Mouse (Mus musculus) layer of hippocampus, postnatal 10 days (tissue): ENCODE results near the gene Ube2n. TPM values are rescaled to one million over a fixed set of nuclear protein-coding genes. Genes with fewer than 3 reads are reported as not detected.
"Not testable (repeated sequence)": the region's sequence is repeated elsewhere in the genome, so short reads cannot be mapped to it uniquely, and the experiment has no call there.

Experiments used
- DNase-seq, 2 experiments: peaks; one replicate each; pipeline ENCODE4 v3.0.0; 2021; ENCODE audit warnings: low spot score in 2 of 2
- total RNA-seq, 2 experiments: library from RNA; stranded (reverse); gene quantifications; 2 replicates each; pipeline ENCODE4 v1.2.3; 2021

Ube2n gene
- total RNA-seq, 2 experiments from 2014 or later, result 188 to 223 TPM

DNA sequence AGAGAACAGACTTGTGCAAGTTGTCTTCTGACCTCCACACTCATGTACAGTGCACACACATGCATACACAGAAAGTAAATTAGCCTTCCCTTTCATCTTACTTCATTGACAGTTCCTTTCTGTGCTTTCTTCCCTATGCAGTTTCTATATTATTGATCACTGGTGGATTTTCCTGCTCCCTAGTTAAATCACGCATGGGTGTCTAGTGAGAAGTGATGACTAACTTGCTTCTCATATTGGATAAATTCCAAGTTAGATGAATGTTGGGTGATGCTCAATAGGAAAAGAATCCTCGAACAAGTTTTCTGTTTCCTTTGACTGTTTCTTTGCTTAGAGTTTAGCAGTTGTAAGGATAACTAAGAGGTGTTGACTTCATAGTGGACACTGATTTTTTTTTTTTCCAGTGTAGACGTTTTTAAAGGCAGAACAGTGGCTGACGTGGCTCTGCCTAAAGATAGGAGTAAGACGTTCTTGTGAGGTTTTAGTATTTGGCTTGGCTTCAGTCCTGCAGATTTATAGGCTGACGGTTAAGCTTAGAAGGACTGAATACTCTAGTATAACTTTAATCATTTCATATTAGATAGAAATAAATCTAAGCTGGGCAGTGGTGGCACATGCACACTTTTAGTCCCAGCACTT, 10.2 kb downstream of the Ube2n start:
- no peak for DNase-seq

DNA sequence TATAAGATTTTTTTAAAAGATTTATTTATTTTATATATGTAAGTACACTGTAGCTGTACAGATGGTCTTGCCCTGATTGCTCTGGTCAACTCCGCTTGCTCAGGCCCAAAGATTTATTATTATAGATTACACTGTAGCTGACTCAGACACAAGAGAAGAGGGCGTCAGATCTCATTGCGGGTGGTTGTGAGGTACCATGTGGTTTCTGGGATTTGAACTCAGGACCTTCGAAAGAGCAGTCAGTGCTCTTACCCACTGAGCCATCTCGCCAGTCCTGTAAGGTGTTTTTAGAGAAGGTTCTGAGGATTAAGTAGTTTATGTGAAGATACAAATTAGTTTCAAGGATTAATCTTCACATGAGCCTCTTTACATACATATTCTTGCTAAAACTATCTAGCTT, 10.9 kb downstream of the Ube2n start:
- DNase-seq, result no peak

DNA sequence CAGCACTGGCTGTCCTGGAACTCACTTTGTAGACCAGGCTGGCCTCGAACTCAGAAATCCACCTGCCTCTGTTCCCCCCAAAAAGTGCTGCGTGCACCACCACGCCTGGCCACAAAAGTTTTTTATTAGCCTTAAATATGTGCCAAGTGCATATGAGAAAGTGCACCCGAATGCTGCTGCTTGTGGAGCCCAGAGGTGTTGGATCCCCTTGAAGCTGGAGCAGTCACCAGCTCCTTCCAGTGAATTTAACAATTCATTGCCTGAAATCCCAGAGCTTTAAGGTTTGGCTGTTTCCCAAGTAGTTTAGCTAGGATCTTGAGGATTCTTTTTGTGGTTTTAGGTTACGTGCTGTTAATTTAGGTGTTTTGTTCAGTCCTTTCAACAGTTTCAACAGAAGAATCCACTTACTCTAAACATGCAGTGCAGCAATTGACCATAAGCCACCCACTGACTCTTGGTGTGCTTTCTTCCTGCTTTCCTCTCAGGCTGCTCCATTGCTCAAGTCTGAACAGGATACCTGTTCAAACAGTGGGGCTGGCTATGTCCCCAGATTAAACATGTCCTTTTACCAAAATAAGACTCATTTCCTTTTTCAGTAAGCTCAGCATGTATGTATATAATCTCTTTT, 11.7 kb downstream of the Ube2n start:
- DNase-seq, result no peak

DNA sequence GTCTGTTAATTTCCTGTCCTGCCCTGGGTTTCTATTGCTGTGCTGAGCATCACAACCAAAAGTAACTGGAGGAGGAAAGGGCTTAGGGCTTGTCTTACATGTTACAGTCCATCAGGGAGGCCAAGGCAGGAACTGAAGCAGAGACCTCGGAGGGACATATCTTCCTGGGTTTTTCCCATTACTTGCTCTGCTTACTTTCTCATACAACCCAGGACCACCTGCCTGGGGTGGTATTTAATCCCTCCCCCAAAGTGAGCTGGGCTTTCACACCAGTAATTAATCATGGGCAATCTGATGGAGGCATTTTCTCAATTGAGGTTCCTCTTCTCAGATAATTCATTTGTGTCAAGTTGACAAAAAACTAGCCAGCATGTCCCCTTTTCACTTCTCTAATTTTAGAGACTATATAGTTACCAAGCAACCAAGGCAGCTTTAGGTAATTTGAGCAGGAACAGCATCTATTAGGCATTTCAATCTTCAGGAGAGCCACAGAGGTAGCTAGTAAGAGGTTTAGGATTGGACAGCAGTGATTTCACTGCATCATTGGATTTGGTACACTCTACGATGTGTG, 15.7 kb downstream of the Ube2n start:
- DNase-seq, result no peak

DNA sequence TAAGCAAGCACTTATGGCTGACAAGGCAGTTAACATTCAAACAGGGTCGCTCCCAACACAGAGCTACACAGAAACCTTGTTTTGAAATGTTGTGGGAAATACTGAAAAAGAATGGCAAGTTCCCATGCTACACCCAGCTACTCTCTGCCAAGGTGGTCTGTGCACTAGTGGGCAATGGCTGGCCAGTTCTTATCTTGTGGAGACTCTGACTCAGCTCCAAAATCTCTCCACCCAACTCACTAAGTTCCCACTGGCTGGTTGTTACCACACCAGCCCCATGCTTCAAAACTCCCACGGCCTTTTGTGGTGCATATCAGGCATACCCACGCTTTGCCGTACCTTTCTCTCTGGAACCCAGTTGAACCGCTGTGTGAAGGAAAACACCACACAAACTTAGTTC, 18.0 kb downstream of the Ube2n start:
- no peak for DNase-seq

DNA sequence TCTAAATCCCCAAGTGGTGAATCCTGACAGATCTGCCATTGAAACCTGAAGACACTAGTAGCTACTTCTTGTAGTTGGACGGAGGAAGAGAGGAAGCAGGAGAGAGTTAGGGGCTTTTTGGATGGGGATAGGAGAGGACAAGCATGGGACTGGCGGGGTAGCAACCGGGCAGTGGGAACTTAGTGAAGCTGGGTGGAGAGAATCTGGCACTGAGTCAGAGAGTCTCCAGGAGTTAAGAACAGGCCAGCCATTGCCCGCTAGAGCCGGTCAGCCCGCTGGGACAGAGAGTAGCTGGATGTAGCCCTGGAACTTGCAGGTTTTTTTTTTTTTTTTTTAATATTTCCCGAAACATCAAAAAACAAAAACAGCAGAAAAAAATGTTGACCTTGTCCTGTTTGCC, 18.4 kb downstream of the Ube2n start:
- DNase-seq, result no peak

DNA sequence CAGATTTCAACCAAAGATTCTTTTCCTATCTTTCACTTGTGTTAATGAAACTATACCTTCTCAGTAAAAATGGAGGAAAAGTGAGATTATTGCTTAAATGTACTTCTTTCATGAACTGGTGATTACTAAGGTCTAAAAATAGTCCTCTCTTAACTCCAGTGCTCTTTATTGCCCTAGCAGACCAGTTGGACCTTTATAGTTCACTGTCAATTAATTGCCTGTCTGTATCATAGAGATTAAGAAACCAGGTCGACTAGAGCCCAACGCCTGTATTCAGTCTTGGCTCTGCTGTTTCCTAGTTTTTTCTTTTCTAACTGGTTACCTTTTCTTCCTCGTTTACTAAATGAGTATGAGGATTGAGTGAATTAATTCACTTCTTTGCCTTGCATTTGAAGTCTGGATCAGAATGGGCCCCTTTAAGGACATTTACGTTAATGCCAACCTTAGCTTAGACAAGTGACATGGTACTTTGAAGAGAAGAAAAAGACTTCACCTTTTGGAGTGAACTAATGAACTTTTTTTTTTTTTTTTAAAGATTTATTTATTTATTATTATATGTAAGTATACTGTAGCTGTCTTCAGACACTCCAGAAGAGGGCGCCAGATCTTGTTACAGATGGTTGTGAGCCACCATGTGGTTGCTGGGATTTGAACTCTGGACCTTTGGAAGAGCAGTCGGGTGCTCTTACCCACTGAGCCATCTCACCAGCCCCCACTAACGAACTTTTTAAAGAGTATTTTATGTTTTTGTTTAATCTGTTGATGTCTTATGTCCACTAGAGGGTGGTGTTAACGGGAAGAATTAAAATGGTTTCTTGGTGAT, 20.7 kb downstream of the Ube2n start:
- DNase-seq, result no peak

DNA sequence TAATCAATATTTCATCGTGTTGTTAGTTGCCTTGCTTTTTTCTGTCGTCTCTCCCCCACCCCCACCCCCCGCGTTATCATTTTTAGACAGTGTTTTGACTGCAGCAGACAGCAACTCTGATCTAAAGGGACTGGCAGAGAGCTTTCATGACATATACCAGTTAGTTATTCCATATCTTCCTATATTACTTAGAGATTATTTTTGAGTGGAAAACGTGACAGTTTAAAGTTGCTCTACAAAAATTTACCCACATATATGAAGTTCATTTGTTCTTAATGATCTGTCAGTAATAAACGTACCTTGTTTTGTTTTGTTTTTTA, 21.2 kb downstream of the Ube2n start:
- DNase-seq, result no peak

DNA sequence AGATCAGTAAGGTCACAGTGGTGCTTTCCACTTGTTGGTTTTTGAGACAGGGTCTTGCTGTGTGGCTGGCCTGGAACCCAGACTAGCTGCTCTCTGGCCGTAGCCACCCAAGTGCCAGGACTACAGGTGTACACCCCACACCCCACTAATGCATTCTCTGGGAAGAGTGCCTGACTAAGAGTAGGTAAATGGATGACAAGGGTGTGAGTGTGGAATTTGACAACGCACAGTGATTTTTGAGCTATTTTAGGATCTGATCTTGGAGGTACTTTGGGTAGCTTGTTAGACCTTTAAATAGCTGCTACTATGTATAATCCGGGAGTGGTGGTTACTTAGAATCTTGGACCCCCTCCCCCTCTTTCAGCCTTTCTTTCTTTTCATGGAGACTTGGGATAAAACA, 24.3 kb downstream of the Ube2n start:
- no peak for DNase-seq

DNA sequence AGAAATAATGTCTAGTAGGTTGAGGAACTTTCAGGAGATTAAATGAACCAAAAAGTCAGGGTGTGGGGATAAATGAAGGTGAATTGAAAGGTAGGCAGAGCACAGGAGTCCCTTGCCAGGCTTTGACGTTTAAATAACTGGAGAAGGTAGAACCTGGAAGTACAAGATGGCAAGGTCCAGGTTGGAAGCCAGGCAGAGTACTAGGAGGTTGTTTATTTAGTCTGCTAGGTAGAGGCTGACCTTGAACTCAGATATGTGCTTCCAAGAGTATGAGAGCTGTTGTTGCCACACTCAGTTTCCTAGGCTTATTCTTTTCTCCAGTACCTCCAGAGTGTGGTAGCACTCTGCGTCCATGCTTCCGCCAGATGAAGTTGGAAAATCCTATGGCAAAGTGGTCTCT, 24.9 kb downstream of the Ube2n start:
- no peak for DNase-seq

DNA sequence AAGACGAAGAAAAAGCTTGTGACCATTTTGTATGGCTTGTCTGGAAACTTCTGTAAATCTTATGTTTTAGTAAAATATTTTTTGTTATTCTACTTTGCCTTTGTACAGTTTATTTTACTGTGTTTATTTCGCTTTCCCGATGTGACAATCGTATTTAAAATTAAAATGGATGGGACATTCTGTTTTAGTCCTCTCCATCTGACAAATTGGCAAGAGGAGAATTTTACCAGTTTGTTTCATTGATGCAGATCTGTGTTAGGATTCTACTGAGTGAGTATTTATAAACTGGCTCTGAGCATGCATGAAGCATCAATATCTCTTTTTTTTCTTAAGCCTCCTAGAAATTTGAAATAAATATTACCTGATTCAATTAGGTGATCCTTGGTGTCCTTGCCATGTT, 28.0 kb downstream of the Ube2n start:
- DNase-seq, result no peak

DNA sequence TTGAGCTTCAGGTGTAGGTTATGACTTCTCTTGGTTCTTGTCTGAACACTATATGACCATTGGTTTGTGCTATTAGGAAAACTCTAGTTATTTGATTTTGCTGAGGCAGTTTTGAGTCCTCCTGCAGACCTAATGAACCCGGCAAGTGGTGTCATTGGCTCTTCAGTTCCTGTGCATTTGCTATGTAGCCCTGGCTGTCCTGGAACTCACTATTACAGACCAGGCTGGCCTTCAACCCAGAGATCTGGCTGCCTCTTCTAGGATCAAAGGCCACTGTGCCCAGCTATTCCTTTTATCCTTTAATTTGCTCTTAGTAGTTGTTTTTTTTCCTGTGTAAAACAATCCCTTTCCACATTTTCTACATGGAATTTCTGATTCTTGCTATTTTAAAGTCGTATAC, 28.4 kb downstream of the Ube2n start:
- no peak for DNase-seq

DNA sequence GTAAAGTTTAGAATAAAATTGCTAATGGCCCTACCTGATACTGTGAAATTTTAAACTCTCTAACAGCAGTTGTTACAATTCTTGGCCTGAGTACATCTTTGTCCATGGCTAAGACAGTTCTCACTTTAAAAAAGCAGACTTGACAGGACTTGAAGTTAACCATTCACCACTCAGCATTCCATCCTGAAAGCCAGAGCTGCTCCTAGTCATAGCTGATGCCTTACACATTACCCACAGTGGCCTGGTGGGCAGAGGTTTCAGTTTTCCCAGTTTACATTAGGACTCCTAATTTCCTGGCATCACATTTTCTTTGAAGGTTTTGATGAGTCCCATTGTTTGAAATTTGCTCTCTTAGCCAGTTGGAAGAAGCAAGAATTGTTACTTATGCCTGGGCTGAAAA, 29.1 kb downstream of the Ube2n start:
- no peak for DNase-seq

DNA sequence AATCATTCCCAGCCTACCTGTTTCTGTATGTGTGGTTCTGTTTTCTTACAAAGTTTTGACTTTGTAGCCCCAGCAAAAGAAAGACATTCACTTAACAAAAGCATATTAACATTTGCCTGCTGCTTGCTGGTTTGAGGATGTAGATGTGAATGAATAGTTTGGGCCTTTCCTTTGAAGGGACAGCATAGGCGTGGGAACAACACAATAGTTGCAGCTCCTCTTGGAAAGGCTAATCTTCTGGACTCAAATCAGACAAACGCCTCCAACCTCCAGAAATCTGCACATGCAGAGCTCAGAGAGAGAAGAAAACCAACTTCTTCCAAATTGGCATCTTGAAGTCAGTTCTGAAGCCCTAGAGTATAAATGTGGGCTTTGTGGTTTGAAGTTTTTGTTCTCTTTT, 29.7 kb downstream of the Ube2n start:
- DNase-seq, result no peak

DNA sequence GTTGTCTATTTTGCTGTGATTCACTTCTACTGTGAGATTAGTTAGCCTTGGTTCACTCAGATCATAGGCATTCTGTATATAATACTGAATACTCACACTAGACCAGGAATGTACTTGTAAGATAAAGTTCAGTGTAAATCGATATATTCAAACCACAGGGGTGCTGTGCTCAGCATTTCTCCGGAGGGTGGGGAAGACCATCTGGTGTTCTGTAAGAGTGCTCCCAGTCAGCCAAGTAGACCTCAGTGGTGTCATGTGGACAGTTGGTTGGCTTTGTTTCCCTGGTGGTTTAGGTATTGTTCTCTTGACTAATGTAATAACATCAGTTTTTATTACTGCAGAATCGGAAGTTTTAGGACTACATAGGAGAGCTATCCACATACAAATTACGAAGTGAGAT, 30.1 kb downstream of the Ube2n start:
- DNase-seq, result no peak

DNA sequence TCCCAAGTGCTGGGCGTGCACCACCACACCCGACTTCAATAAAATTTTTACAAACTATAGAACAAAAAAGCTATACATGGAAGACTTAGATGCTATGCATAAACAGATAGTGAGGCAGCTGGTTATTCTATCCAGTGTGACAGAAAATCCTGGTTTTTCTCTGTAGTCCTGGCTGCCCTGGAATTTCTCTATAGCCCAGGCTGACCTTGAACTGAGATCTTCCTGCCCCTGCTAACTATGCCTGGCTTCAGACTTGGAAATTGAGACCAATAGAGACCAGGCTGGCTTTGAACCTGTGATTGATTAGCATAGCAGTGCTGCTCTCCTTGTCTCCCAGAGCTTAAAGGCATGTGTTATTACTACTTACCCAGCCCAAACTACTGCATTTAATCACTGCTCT, 31.2 kb downstream of the Ube2n start:
- no peak for DNase-seq

DNA sequence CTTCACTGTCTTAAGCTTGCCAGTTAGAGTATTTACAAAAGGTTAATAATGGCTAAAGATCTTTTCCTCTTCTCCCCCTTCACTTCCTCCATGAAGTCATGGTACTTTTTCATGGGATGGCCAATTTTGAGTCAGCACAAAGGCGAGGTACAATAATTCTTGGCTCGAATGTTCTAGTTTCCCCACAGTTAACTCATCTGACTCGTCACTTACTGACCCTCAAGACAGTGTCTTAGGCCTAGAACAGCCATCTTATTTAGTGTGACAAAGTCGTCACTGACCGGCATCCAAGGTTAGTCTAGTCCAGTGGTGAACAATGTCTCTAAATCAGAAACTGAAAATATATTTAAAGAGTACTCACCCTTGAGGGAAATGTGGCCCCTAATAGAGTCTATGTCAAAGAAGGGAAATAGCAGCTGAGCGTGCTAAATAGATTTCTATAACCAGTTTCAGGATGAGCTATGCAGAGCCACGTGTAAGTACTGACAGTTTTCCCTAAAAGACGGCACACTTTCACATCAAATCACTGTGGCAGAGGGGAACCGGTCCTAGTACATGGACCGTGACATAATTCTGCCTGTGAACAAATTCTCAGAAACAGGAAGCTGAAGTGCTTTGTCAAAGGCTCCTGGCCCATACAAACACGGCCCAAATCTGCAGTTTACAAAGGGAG, 33.3 kb downstream of the Ube2n start:
- DNase-seq, result no peak

DNA sequence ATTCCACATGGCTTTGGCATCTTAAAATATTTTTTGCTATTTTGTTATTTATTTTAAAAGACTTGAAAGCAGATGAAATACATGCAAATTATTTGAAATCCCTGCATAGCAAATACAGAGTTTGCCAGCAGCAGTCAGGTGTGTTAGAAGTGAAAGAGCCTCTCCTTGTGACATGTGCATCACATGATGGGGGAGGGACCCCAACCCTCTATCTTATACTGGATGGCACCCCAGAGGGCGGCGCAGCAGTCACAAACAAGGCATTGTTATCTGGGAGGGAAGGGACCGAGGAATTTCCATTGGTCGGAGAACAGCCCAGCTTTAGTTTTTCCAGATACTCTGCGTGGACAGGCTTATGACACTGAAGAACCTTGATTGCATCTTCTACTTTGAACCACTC, 34.1 kb downstream of the Ube2n start:
- DNase-seq, result not testable (repeated sequence)

DNA sequence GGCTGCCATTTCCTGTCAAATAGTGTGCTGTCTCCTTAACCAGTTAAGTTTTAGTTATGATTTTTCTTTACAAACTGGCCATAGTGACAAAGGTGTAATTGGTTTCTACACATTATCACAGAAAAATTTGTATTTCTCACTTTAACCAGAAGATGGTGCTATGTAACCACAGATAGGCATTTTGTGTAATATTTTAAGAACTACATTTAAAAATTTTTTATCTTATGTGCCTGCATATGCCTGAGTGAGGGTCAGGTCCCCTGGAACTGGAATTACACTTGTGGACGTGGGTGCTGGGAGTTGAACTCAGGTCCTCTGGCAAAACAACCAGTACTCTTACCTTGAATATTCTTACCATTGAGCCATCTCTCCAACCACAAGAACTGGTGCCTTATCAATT, 35.6 kb downstream of the Ube2n start:
- DNase-seq, result no peak

DNA sequence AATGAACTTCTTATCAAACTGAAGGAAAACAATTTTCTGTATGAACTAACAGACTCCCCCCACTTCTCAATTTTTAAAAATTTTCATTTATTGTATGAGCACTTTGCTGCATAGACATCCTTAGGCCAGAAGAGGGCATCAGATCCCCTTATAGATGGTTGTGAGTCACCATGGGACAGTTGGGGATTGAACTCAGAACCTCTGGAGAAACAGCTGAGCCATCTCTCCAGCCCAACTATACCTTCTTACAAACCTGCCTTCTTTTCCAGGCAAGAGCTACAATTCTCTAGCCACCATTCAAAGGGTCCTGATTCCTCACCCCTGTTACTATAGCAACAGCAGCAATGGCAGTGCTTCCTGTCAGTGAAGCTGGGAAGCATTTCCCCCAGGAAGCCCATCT, 36.8 kb downstream of the Ube2n start:
- no peak for DNase-seq

DNA sequence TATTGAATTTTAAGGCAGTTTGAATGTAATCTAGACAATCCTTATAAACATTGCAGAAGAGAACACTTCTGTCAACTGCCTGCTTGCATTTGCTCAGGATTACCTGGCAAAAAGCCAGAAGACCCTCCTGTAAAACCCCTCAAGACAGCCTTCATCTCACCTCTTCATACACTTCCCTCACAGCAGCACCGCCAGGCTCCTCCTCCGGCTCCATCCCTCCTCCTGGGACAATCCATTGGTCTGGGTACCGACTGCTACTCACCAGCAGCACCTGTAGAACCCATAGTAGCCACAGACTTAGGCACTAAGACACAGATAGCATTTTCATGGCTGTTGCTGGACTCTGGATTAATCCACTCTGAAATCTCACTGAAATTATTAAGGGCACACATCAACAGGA, 37.4 kb downstream of the Ube2n start:
- no peak for DNase-seq

DNA sequence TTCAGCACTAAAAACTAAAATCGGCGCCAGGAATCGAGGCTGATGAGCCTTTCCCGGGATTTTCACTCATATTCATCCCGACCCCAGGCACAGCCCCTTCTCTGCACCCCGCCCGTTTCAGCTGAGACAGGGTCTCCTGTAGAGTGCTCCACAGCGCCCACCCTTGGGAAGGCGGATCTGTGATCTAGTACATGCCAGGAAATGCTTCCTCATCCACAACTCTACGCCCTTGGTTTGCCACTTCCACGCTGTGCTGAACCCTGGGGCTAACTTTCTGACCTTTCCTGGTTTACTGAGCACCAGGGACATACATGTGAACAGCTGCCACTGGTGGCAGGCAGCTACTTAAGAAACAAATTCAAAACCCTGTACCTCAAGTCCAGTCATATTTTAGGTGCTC, 40.9 kb downstream of the Ube2n start:
- DNase-seq, result no peak
